Mouse (Mus musculus): ENCODE data around the gene Tmx1.
A peak's percentile ranks its signal among the peaks of the same experiment; 100 is the strongest.

Tmx1 gene

GRCm38 (mm10) chr12:70486716-70487480 is 34.0 kb downstream of the Tmx1 start:
- DNase-seq (ENCODE audit: low read depth, low spot score): no peak

GRCm38 (mm10) chr12:70492441-70492840 is 39.5 kb downstream of the Tmx1 start:
- DNase-seq (ENCODE audit: low read depth, low spot score): no peak

GRCm38 (mm10) chr12:70494494-70495281 is 41.8 kb downstream of the Tmx1 start:
- DNase-seq (ENCODE audit: low read depth, low spot score): peak; percentile 21

GRCm38 (mm10) chr12:70495282-70495922 is 42.5 kb downstream of the Tmx1 start:
- DNase-seq (ENCODE audit: low read depth, low spot score): no peak

DNA sequence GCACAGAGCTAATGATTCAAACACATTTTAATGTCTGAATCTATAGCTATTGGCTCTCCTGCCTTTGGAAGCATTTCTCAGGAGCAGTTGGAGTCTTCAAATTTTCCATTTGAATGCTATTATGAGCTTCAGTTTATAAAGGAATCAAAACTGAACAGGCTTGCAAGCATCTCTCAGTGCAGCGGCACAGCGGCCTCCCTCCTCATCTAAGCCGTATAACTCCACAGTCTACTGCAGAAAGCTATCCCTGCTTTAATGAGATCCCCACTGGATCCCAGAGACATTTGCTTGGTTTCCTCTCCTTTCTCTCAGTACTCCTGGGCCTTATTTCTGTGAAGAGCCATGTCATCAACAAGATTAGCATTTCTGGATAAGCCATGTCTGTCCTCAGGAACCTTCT is 45.2 kb downstream of the Tmx1 start:
- no peak for DNase-seq (ENCODE audit: low read depth, low spot score)

DNA sequence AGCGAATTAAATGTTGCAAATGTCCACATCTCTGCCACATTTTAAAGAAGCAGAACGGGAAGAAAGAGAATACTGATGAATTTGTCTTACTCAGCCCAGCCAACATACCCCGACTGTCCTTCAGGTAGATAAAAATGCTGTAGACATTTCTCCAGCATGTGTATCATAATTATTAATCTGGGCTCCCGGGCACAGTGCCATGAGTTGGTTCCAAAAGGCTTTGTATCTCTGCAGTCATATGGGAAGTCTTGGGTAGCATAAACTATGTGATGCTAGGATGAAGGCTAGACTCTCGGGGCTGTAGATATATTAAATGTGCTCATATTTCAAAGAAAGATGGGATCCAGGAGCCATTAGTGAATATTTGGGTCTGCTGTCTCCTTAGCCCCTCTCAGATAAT is 53.1 kb downstream of the Tmx1 start:
- no peak for DNase-seq (ENCODE audit: low read depth, low spot score)

DNA sequence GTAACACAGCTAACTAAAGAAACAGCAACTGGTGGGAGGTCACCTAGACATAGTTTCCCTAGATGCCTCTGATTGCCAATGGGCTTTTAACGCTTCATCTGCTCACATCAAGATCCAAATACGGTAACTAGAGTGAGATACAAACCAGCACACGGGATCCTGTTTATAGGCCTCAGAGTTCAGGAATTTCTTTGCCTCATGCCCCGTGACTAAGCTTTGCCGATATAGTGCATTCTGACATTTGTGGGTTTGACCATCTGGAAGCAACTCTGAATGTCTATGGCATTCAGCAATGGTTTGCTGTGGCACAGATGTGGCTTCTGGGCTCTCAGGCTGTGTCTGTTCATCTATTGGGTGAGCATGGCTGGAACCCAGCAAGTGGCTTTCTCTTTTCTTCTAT is 59.1 kb downstream of the Tmx1 start:
- DNase-seq (ENCODE audit: low read depth, low spot score): no peak

GRCm38 (mm10) chr12:70512431-70512830 is 59.5 kb downstream of the Tmx1 start:
- DNase-seq (ENCODE audit: low read depth, low spot score): no peak
